Mouse (Mus musculus): ENCODE measurements around the gene Itsn1.

Itsn1 gene

GRCm38 (mm10) chr16:91729066-91729482 is at the start of gene Itsn1:
Gene Itsn1 (plus strand): TSS chr16:91729281.
- DNase-seq (ENCODE audit: low spot score in 2 of 2): peak; percentile 96 to 98

- DNase-seq (ENCODE audit: low spot score in 2 of 2): no peak
These were observed 48.4 kb upstream of the Itsn1 start for GRCm38 (mm10) chr16:91680656-91681055.

GRCm38 (mm10) chr16:91685526-91685925 is 43.6 kb upstream of the Itsn1 start:
- no peak for DNase-seq (ENCODE audit: low spot score in 2 of 2)

- no peak for DNase-seq (ENCODE audit: low spot score in 2 of 2)
These were observed 42.7 kb upstream of the Itsn1 start for GRCm38 (mm10) chr16:91686369-91686768.

- DNase-seq (ENCODE audit: low spot score in 2 of 2): no peak
These were observed 41.0 kb upstream of the Itsn1 start for GRCm38 (mm10) chr16:91688023-91688618.

GRCm38 (mm10) chr16:91688619-91689334 is 40.3 kb upstream of the Itsn1 start, which contains the start of gene Donson:
Gene Donson (minus strand): TSS chr16:91688770.
- peak; percentile 88 to 92 for DNase-seq (ENCODE audit: low spot score in 2 of 2)

- DNase-seq (ENCODE audit: low spot score in 2 of 2): no peak
These were observed 39.3 kb upstream of the Itsn1 start for GRCm38 (mm10) chr16:91689791-91690190.

GRCm38 (mm10) chr16:91694455-91695084 is 34.5 kb upstream of the Itsn1 start:
- peak; percentile 19 to 53 for DNase-seq (ENCODE audit: low spot score in 2 of 2)

GRCm38 (mm10) chr16:91695108-91695755 is 33.8 kb upstream of the Itsn1 start:
- no peak for DNase-seq (ENCODE audit: low spot score in 2 of 2)

- no peak for DNase-seq (ENCODE audit: low spot score in 2 of 2)
These were observed 30.1 kb upstream of the Itsn1 start for GRCm38 (mm10) chr16:91698995-91699394.

- DNase-seq (ENCODE audit: low spot score in 2 of 2): no peak
These were observed 27.2 kb upstream of the Itsn1 start for GRCm38 (mm10) chr16:91701908-91702307.

- no peak for DNase-seq (ENCODE audit: low spot score in 2 of 2)
These were observed 26.3 kb upstream of the Itsn1 start for GRCm38 (mm10) chr16:91702771-91703188.

GRCm38 (mm10) chr16:91704603-91705340 is 24.3 kb upstream of the Itsn1 start:
- no peak for DNase-seq (ENCODE audit: low spot score in 2 of 2)

- no peak for DNase-seq (ENCODE audit: low spot score in 2 of 2)
These were observed 18.8 kb upstream of the Itsn1 start for GRCm38 (mm10) chr16:91710241-91710640.

GRCm38 (mm10) chr16:91716927-91717349 is 12.1 kb upstream of the Itsn1 start:
- DNase-seq (ENCODE audit: low spot score in 2 of 2): no peak

GRCm38 (mm10) chr16:91717399-91717798 is 11.7 kb upstream of the Itsn1 start:
- DNase-seq (ENCODE audit: low spot score in 2 of 2): no peak

- peak in 1 of 2 experiments; percentile 50 for DNase-seq (ENCODE audit: low spot score in 2 of 2)
These were observed 4.8 kb upstream of the Itsn1 start for GRCm38 (mm10) chr16:91724247-91724646.

- no peak for DNase-seq (ENCODE audit: low spot score in 2 of 2)
These were observed 1.6 kb upstream of the Itsn1 start for GRCm38 (mm10) chr16:91727433-91727832.

- peak; percentile 96 to 99 for DNase-seq (ENCODE audit: low spot score in 2 of 2)
These were observed 687 bp upstream of the Itsn1 start, which contains the start of gene Cryzl1 for GRCm38 (mm10) chr16:91728123-91729065. Gene Cryzl1 (minus strand): TSS chr16:91728975.

- peak in 1 of 2 experiments; percentile 34 for DNase-seq (ENCODE audit: low spot score in 2 of 2)
These were observed 850 bp downstream of the Itsn1 start for GRCm38 (mm10) chr16:91729821-91730441.

Measured in urinary bladder, adult 18-20 months (tissue).